Mouse (Mus musculus) embryo, embryonic 11.5 days (tissue): ENCODE measurements at regions not wholly inside any gene's neighbourhood (a gene's known extent, or its start where the extent isn't known, plus 50 kb on each side); places are given as distances from the start of the nearest gene placed in this dataset.

Experiments
- DNase-seq: peaks from one replicate; pipeline ENCODE4 v3.0.0-alpha.2; 2012; ENCODE audit warnings: low read depth, low spot score

- DNase-seq: no peak
These were observed 179.1 kb upstream of the Lrrn1 start for GRCm38 (mm10) chr6:107350503-107350902.

- DNase-seq: peak; percentile 40
These were observed 154.3 kb upstream of the Lrrn1 start for GRCm38 (mm10) chr6:107375274-107375673.

GRCm38 (mm10) chr6:107378489-107378888 is 151.1 kb upstream of the Lrrn1 start:
- DNase-seq: no peak

GRCm38 (mm10) chr6:107380621-107381020 is 148.9 kb upstream of the Lrrn1 start:
- DNase-seq: no peak

- no peak for DNase-seq
These were observed 143.4 kb upstream of the Lrrn1 start for GRCm38 (mm10) chr6:107386094-107386678.

GRCm38 (mm10) chr6:107389892-107390291 is 139.7 kb upstream of the Lrrn1 start:
- DNase-seq: no peak

GRCm38 (mm10) chr6:107394611-107395010 is 135.0 kb upstream of the Lrrn1 start:
- peak; percentile 34 for DNase-seq

- DNase-seq: peak; percentile 46
These were observed 113.8 kb upstream of the Lrrn1 start for GRCm38 (mm10) chr6:107415766-107416165.

- no peak for DNase-seq
These were observed 107.5 kb upstream of the Lrrn1 start for GRCm38 (mm10) chr6:107422091-107422490.

GRCm38 (mm10) chr6:107426529-107426928 is 103.0 kb upstream of the Lrrn1 start:
- DNase-seq: no peak

GRCm38 (mm10) chr6:107431033-107431432 is 98.5 kb upstream of the Lrrn1 start:
- DNase-seq: no peak

GRCm38 (mm10) chr6:107442058-107442457 is 87.5 kb upstream of the Lrrn1 start:
- DNase-seq: no peak

GRCm38 (mm10) chr6:107444336-107444735 is 85.2 kb upstream of the Lrrn1 start:
- no peak for DNase-seq

- no peak for DNase-seq
These were observed 70.3 kb upstream of the Lrrn1 start for GRCm38 (mm10) chr6:107459220-107459619.

- DNase-seq: no peak
These were observed 67.1 kb upstream of the Lrrn1 start for GRCm38 (mm10) chr6:107462440-107462839.

GRCm38 (mm10) chr6:107473395-107473794 is 56.2 kb upstream of the Lrrn1 start:
- DNase-seq: no peak

GRCm38 (mm10) chr6:107474125-107474524 is 55.4 kb upstream of the Lrrn1 start:
- no peak for DNase-seq
